Mouse (Mus musculus): Measurements from ENCODE around the gene Fgfr2.

GRCm38 (mm10) chr7:130816243-130816642 is 2306.9 kb downstream of the Fgfr2 start:
- TF ChIP-seq USF1 (IDR thresholded peaks at IDR 0.05; ENCODE audit: low read depth): no peak
- TF ChIP-seq POLR2A (IDR thresholded peaks at IDR 0.05; ENCODE audit: insufficient read length, low read depth): no peak
- TF ChIP-seq MYOD1 (IDR thresholded peaks at IDR 0.05; ENCODE audit: control insufficient read depth in 1 of 3, insufficient read length in 2 of 3, low read depth in 2 of 3): no peak
- no peak for TF ChIP-seq MAX (IDR thresholded peaks at IDR 0.05; ENCODE audit: low read depth)
- no peak for TF ChIP-seq SRF (IDR thresholded peaks at IDR 0.05; ENCODE audit: control insufficient read depth, insufficient read length, low read depth)
- TF ChIP-seq MYOG (IDR thresholded peaks at IDR 0.05; ENCODE audit: control insufficient read depth in 1 of 3, insufficient read depth in 1 of 3, insufficient read length in 2 of 3, low read depth in 2 of 3): no peak
- no peak for TF ChIP-seq POLR2AphosphoS2 (IDR thresholded peaks at IDR 0.05; ENCODE audit: insufficient read length, low read depth)
- no peak for TF ChIP-seq TCF12 (IDR thresholded peaks at IDR 0.05; ENCODE audit: insufficient read depth, poor library complexity, severe bottlenecking)
- no peak for TF ChIP-seq E2F4 (IDR thresholded peaks at IDR 0.05; ENCODE audit: insufficient read depth)
